Mouse (Mus musculus) heart, postnatal 0 days (tissue): ENCODE results near the gene Cd99l2. TPM values are rescaled to one million over a fixed set of nuclear protein-coding genes. Genes with fewer than 3 reads are reported as not detected.

Experiments used
- ATAC-seq: fragments of 200-750 bp; cut with Nextera tagmentation; 2 replicates; pipeline ENCODE4 v1.8.0; 2017; ENCODE audit warnings: low read depth, moderate number of reproducible peaks, moderate library complexity; ENCODE audit not compliant: insufficient read depth
- DNase-seq: peaks from one replicate; pipeline ENCODE4 v3.0.0-alpha.2; 2016; ENCODE audit warnings: low spot score
- H3K27ac ChIP-seq: fragments of 300-500 bp; sonication (generic); 2 replicates; pipeline ENCODE4 v1.5.1; 2014; ENCODE audit warnings: low read depth, mild to moderate bottlenecking
- H3K27me3 ChIP-seq: fragments of 300-500 bp; sonication (generic); 2 replicates; pipeline ENCODE4 v1.6.1; 2014; ENCODE audit warnings: low read length, mixed read lengths; ENCODE audit not compliant: control insufficient read depth, insufficient read depth
- H3K36me3 ChIP-seq: fragments of 300-500 bp; sonication (generic); replicated peaks from 2 replicates; pipeline ENCODE4 v1.6.1; 2014; ENCODE audit warnings: low read length, mixed read lengths; ENCODE audit not compliant: control insufficient read depth, insufficient read depth
- H3K4me1 ChIP-seq: fragments of 300-500 bp; sonication (generic); 2 replicates; pipeline ENCODE4 v1.6.1; 2014; ENCODE audit warnings: antibody characterized with exemption; ENCODE audit not compliant: control insufficient read depth, insufficient read depth
- H3K4me2 ChIP-seq: fragments of 300-500 bp; sonication (generic); 2 replicates; pipeline ENCODE4 v1.6.1; 2014; ENCODE audit warnings: low read depth, mild to moderate bottlenecking, low read length, moderate library complexity
- H3K4me3 ChIP-seq: fragments of 300-500 bp; sonication (generic); 2 replicates; pipeline ENCODE4 v1.5.1; 2014; ENCODE audit warnings: low read depth, low read length
- H3K9ac ChIP-seq: fragments of 300-500 bp; sonication (generic); replicated peaks from 2 replicates; pipeline ENCODE4 v1.6.1; 2014; ENCODE audit warnings: low read depth, low read length, mixed read lengths
- H3K9me3 ChIP-seq: fragments of 300-500 bp; sonication (generic); replicated peaks from 2 replicates; pipeline ENCODE4 v1.6.1; 2016; ENCODE audit warnings: low read length; ENCODE audit not compliant: control insufficient read depth
- CTCF ChIP-seq: IDR thresholded peaks from 2 replicates; pipeline ENCODE4 v1.5.1; 2016; ENCODE audit warnings: antibody characterized with exemption, control low read depth, low read depth
- EP300 ChIP-seq: IDR thresholded peaks from 2 replicates; pipeline ENCODE4 v1.6.1; 2016; ENCODE audit warnings: antibody characterized with exemption, low read depth
- WGBS: fragments of 180-500 bp; shearing (Covaris S2); extraction: QIAGEN DNeasy Blood & Tissue Kit; methylation state at CpG from one replicate; pipeline ENCODE4 v1.1.7; 2014; 5-methylcytosine and 5-hydroxymethylcytosine counted together
- microRNA-seq: library from miRNA; unstranded; fragments of <30 nt; microRNA quantifications from one replicate; pipeline ENCODE4, GENCODE M21; 2016
- polyA plus RNA-seq: library from polyadenylated mRNA; unstranded; fragments of >200 nt; fragmentation: Nextera tagmentation; extraction: Ambion mirVana; gene quantifications from 2 replicates; pipeline ENCODE4 v1.2.1, GENCODE M21; 2015
- total RNA-seq: library from RNA; depleted of rRNA; stranded (reverse); fragments of >200 nt; gene quantifications from 2 replicates; pipeline ENCODE4 v1.2.3, GENCODE M21; 2014; ENCODE audit warnings: low replicate concordance; rRNA removed

Gene Cd99l2
- total and polyA plus RNA-seq, 2 experiments from 2014 or later = 22.1 to 43.9 TPM

GRCm38 (mm10) chrX:71378435-71378834, 114.2 kb downstream of the Cd99l2 start:
- WGBS = 76% methylated on average over 2 of the region's 2 CpGs
- no peak for DNase-seq

GRCm38 (mm10) chrX:71376781-71377180, 115.9 kb downstream of the Cd99l2 start:
- no peak overlapping the region for H3K9ac ChIP-seq
- no peaks in the 10 kb centered on the region for H3K4me1 ChIP-seq
- no peak overlapping the region for H3K27ac ChIP-seq
- TF ChIP-seq CTCF = no peak
- TF ChIP-seq EP300 = no peak
- DNase-seq (no peak), ATAC-seq (no peak)
- H3K4me3 ChIP-seq = no peak overlapping the region
- H3K36me3 ChIP-seq = no peaks in the 10 kb centered on the region
- no peak overlapping the region for H3K4me2 ChIP-seq
- no peaks in the 10 kb centered on the region for H3K27me3 ChIP-seq
- no peaks in the 10 kb centered on the region for H3K9me3 ChIP-seq
- 90% methylated on average over 1 of the region's 1 CpGs for WGBS

More at GRCm38 (mm10) chrX:71378435-71378834, 114.2 kb downstream of the Cd99l2 start:
- Histone ChIP-seq H3K4me1 (no peaks in the 10 kb centered on the region), H3K9me3 (no peaks in the 10 kb centered on the region), H3K27ac (no peak overlapping the region), H3K36me3 (no peaks in the 10 kb centered on the region), H3K4me2 (no peak overlapping the region), H3K9ac (no peak overlapping the region), H3K27me3 (no peaks in the 10 kb centered on the region), H3K4me3 (no peak overlapping the region)
- no peak for ATAC-seq
- TF ChIP-seq EP300 = no peak
- no peak for TF ChIP-seq CTCF

Small RNA genes within 50 kb of the gene (microRNA-seq; reads per million reads assigned to microRNA genes)
- gene Gm23945 = not detected

Other genes starting within 250 kb of the Cd99l2 start
- 30.1 and 83.1 TPM in 2 replicates for gene Mtmr1, start 128.1 kb downstream of the Cd99l2 start, total RNA-seq
- 10.6 and 12.7 TPM in 2 replicates for gene Mtmr1, start 128.1 kb downstream of the Cd99l2 start, polyA plus RNA-seq
- 31.2 and 32.9 TPM in 2 replicates for gene Hmgb3, start 63.1 kb upstream of the Cd99l2 start, total RNA-seq
- gene Hmgb3, start 63.1 kb upstream of the Cd99l2 start, polyA plus RNA-seq = 137 and 160 TPM in 2 replicates
- gene Gpr50, start 170.8 kb upstream of the Cd99l2 start, total RNA-seq = not detected in 2 replicates
- gene Gpr50, start 170.8 kb upstream of the Cd99l2 start, polyA plus RNA-seq = 0.14 TPM in 1 of 2 replicates, not detected in the other